Mouse (Mus musculus) cerebellum, adult 9-11 months (tissue): ENCODE measurements around the gene C130079G13Rik.
"Not testable (repeated sequence)": the region's sequence is repeated elsewhere in the genome, so short reads cannot be mapped to it uniquely, and the experiment has no call there.

ENCODE experiments used
- DNase-seq: peaks from one replicate; pipeline ENCODE4 v3.0.0; 2022

C130079G13Rik gene

GRCm38 (mm10) chr3:59924914-59925313 lies at the start of gene C130079G13Rik:
C130079G13Rik (plus strand) TSS chr3:59925214.
- no peak for DNase-seq

- not testable (repeated sequence) for DNase-seq
These were observed 47.4 kb upstream of the C130079G13Rik start for GRCm38 (mm10) chr3:59877601-59878000.

GRCm38 (mm10) chr3:59879801-59880554 lies 45.0 kb upstream of the C130079G13Rik start:
- not testable (repeated sequence) for DNase-seq

- no peak for DNase-seq
These were observed 31.7 kb upstream of the C130079G13Rik start for GRCm38 (mm10) chr3:59893276-59893675.

- no peak for DNase-seq
These were observed 9.6 kb downstream of the C130079G13Rik start for GRCm38 (mm10) chr3:59934621-59935020.

- DNase-seq = peak; percentile 56
These were observed 22.4 kb downstream of the C130079G13Rik start for GRCm38 (mm10) chr3:59947294-59947950.

GRCm38 (mm10) chr3:59970891-59971290 lies 45.9 kb downstream of the C130079G13Rik start:
- DNase-seq = no peak

GRCm38 (mm10) chr3:59974591-59974990 lies 49.6 kb downstream of the C130079G13Rik start:
- DNase-seq = no peak
